Mouse (Mus musculus) G1E (cell line): ENCODE results near the gene Ryk. TPM values are rescaled to one million over a fixed set of nuclear protein-coding genes. Genes with fewer than 3 reads are reported as not detected.
A peak's percentile ranks its signal among the peaks of the same experiment; 100 is the strongest.

ENCODE experiments used
- ATAC-seq: 2 replicates; pipeline ENCODE4 v1.8.0; 2016; ENCODE audit warnings: mild to moderate bottlenecking; ENCODE audit not compliant: insufficient number of reproducible peaks, poor library complexity, low FRiP score, severe bottlenecking; ENCODE audit errors: extremely low read depth
- DNase-seq: peaks from one replicate; pipeline ENCODE4 v3.0.0; 2012; ENCODE audit warnings: low spot score
- H3K27me3 ChIP-seq: 2 replicates; pipeline ENCODE4 v1.6.1; 2012; ENCODE audit warnings: mild to moderate bottlenecking, low read length, inconsistent platforms; ENCODE audit not compliant: insufficient read depth
- H3K36me3 ChIP-seq: replicated peaks from 2 replicates; pipeline ENCODE3; 2012; ENCODE audit warnings: mild to moderate bottlenecking, inconsistent platforms
- H3K4me1 ChIP-seq: 2 replicates; pipeline ENCODE4 v1.6.1; 2012; ENCODE audit warnings: low read depth, low read length, inconsistent platforms, mixed read lengths; ENCODE audit not compliant: insufficient read depth
- H3K4me3 ChIP-seq: 2 replicates; pipeline ENCODE4 v1.5.1; 2012; ENCODE audit warnings: low read depth, mild to moderate bottlenecking, inconsistent platforms, low read length, moderate library complexity, mixed read lengths
- H3K9me3 ChIP-seq: replicated peaks from 2 replicates; pipeline ENCODE4 v1.6.1; 2012; ENCODE audit warnings: inconsistent platforms
- CTCF ChIP-seq: IDR thresholded peaks from 2 replicates; pipeline ENCODE4 v1.5.1; 2012; ENCODE audit warnings: low read depth, low read length, inconsistent platforms, mixed read lengths
- GATA1 ChIP-seq: IDR thresholded peaks from 2 replicates; pipeline ENCODE4 v1.6.1; 2012; ENCODE audit warnings: borderline replicate concordance, low read length, inconsistent platforms, mixed read lengths
- GATA2 ChIP-seq: IDR thresholded peaks from 2 replicates; pipeline ENCODE4 v1.6.1; 2012; ENCODE audit warnings: low read depth, low read length, inconsistent platforms, borderline replicate concordance
- POLR2AphosphoS5 ChIP-seq: IDR thresholded peaks from 2 replicates; pipeline ENCODE4 v1.6.1; 2012; ENCODE audit warnings: low read depth, low read length, inconsistent platforms; ENCODE audit not compliant: insufficient replicate concordance
- TAL1 ChIP-seq: conservative IDR thresholded peaks from 2 replicates; pipeline ENCODE4 v1.6.1; 2012; ENCODE audit warnings: low read depth, low read length, inconsistent platforms, mixed read lengths
- polyA plus RNA-seq: library from polyadenylated mRNA; stranded (reverse); fragments of >175 nt; gene quantifications from 2 replicates; pipeline ENCODE4 v1.2.3, GENCODE M21; 2012
- total RNA-seq, 2 experiments: library from RNA; stranded (forward) in 1 of 2; stranded (reverse) in 1 of 2; fragments of 200-1000 nt in 1 of 2; fragments of >200 nt in 1 of 2; fragmentation: Nextera tagmentation in 1 of 2; gene quantifications; 2 replicates each; pipeline ENCODE4 v1.2.3; 2014 to 2017

The Ryk gene
- total RNA-seq (2014; fragmentation: Nextera tagmentation) (110 and 117 TPM in 2 replicates), total RNA-seq (2017) (80.1 and 86.5 TPM in 2 replicates), polyA plus RNA-seq (11.0 and 17.1 TPM in 2 replicates)

DNA sequence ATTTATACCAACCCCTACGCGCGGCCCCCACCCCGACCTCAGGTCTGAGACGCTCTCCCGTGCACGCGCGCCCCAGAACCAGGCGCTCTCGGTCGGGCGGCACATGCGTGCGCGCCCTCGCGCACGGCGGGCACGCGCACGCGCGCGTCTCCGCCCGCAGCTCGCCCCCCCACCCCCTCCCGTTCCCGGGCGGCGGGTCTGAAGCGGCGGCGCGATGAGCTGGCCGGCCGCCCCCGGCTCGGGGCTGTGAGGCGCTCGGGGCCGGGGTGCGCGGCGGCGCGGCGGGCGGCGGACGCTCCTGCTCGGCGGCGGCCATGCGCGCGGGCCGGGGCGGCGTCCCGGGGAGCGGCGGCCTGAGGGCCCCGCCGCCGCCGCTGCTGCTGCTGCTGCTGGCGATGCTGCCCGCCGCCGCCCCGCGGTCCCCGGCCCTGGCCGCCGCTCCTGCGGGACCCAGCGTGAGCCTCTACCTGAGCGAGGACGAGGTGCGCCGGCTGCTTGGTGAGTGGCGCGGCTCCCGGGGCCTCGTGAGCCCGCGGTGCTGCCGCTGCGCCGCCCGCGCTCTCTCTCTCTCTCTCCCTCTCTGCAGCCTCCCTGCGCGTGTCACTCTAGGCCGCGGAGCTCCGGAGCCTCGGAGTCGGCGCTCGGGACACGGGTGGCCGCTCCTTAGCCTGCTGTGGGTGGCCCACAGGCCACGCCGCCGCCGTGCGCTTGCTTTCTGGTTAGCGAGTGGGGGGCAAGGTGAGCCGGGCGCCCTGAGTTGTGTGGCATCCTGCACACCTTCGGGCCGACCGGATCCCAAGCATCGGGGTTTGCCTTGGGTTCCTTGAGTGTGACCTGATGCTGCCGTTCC is at the start of gene Ryk:
TSS of gene Ryk (plus strand) at position 176 of the 850 bp plus-strand sequence.
- DNase-seq (peak; percentile 85), ATAC-seq (peak; percentile 38; the same call in 1 of the 2 replicates)
- no peaks in the 10 kb centered on the region for H3K27me3 ChIP-seq
- no peaks in the 10 kb centered on the region for H3K9me3 ChIP-seq
- TF ChIP-seq POLR2AphosphoS5 (no peak), GATA2 (no peak), GATA1 (no peak), CTCF (no peak), TAL1 (no peak)
- H3K4me1 ChIP-seq = peaks cover 58% of the 10 kb centered on the region
- H3K36me3 ChIP-seq = peaks cover 15% of the 10 kb centered on the region
- peak within 1 kb of the TSS; percentile 93 for H3K4me3 ChIP-seq

GRCm38 (mm10) chr9:102789491-102789890 is 45.2 kb upstream of the Ryk start:
- DNase-seq = no peak
- no peak for TF ChIP-seq GATA1
- TF ChIP-seq POLR2AphosphoS5 = no peak
- no peak for TF ChIP-seq CTCF
- TF ChIP-seq GATA2 = no peak
- TF ChIP-seq TAL1 = no peak

DNA sequence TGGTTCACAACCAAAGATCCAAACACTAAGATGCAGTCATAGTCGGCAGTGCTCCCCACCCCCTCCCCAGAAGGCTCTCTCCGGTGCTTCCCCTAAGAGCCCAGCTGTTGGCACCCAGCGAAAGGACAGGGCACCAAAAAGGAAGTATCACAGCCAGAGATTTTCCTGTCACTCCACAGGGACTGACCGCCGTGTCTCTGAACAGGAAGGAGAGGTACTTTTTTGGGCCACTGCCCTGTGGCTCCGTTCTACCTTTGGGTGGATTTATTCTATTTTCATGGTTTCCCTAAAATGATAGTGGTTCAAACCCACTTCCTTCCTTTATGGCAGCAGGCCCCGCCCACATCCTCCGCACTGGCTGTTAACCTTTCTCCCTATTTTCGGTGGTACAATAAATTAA is 42.9 kb upstream of the Ryk start:
- no peak for TF ChIP-seq TAL1
- TF ChIP-seq GATA2 = no peak
- no peak for TF ChIP-seq POLR2AphosphoS5
- TF ChIP-seq GATA1 = no peak
- no peak for TF ChIP-seq CTCF
- Histone ChIP-seq H3K4me1 (peaks cover 2% of the 10 kb centered on the region; the same call in 1 of the 2 replicates), H3K9me3 (no peaks in the 10 kb centered on the region), H3K27me3 (peaks cover 32% of the 10 kb centered on the region), H3K36me3 (no peaks in the 10 kb centered on the region), H3K4me3 (no peak overlapping the region)
- no peak for DNase-seq
- ATAC-seq = no peak

More at GRCm38 (mm10) chr9:102789491-102789890, 45.2 kb upstream of the Ryk start:
- H3K4me1 ChIP-seq = peaks cover 2% of the 10 kb centered on the region; the same call in 1 of the 2 replicates
- ATAC-seq = no peak
- H3K4me3 ChIP-seq = no peak overlapping the region
- no peaks in the 10 kb centered on the region for H3K9me3 ChIP-seq
- peaks cover 26% of the 10 kb centered on the region for H3K27me3 ChIP-seq
- H3K36me3 ChIP-seq = no peaks in the 10 kb centered on the region

GRCm38 (mm10) chr9:102792836-102793235 is 41.9 kb upstream of the Ryk start:
- H3K9me3 ChIP-seq = no peaks in the 10 kb centered on the region
- H3K36me3 ChIP-seq = no peaks in the 10 kb centered on the region
- DNase-seq (no peak), ATAC-seq (no peak)
- no peak overlapping the region for H3K4me3 ChIP-seq
- peaks cover 30% of the 10 kb centered on the region for H3K27me3 ChIP-seq
- no peak for TF ChIP-seq TAL1
- TF ChIP-seq CTCF = no peak
- TF ChIP-seq POLR2AphosphoS5 = no peak
- no peak for TF ChIP-seq GATA2
- no peak for TF ChIP-seq GATA1
- H3K4me1 ChIP-seq = peaks cover 2% of the 10 kb centered on the region; the same call in 1 of the 2 replicates

DNA sequence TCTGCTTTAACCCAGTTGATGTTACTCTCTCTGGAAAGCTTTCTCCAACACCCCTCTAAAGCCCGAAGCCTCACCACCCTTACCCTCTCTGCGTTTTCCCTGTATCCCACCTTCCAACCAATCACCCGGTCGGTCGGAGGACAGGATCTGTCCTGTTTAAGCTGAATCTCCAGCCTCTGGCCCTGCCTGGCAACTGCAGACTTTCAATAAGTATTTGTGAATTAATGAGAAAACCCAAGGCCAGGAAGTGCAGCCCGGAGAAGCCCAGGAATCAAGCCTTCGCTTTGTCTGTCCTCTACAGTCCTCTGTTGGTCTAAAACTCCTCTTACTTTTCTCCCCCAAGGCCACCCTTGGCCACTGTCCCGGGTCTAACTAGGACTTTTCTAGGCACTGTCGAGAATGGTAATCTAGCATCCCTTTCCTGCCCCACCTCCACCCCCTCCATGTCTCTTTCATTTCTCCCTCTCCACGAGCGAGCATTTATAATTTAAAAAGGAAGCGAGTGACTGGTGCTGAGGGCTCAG is 41.4 kb upstream of the Ryk start:
- Histone ChIP-seq H3K27me3 (peaks cover 31% of the 10 kb centered on the region), H3K9me3 (no peaks in the 10 kb centered on the region), H3K4me3 (no peak overlapping the region), H3K36me3 (no peaks in the 10 kb centered on the region), H3K4me1 (peaks cover 2% of the 10 kb centered on the region; the same call in 1 of the 2 replicates)
- ATAC-seq (no peak), DNase-seq (no peak)
- TF ChIP-seq TAL1 (no peak), GATA2 (no peak), CTCF (no peak), POLR2AphosphoS5 (no peak), GATA1 (no peak)

GRCm38 (mm10) chr9:102798406-102798805 is 36.3 kb upstream of the Ryk start:
- ATAC-seq = no peak
- no peaks in the 10 kb centered on the region for H3K36me3 ChIP-seq
- H3K9me3 ChIP-seq = no peaks in the 10 kb centered on the region
- peaks cover 30% of the 10 kb centered on the region for H3K27me3 ChIP-seq
- DNase-seq = no peak
- H3K4me1 ChIP-seq = no peaks in the 10 kb centered on the region
- no peak for TF ChIP-seq POLR2AphosphoS5
- no peak for TF ChIP-seq GATA1
- no peak for TF ChIP-seq GATA2
- no peak for TF ChIP-seq CTCF
- TF ChIP-seq TAL1 = no peak
- no peak overlapping the region for H3K4me3 ChIP-seq
